Mouse (Mus musculus) kidney, embryonic 15.5 days (tissue): ENCODE data around the gene Chd3. TPM values are rescaled to one million over a fixed set of nuclear protein-coding genes. Genes with fewer than 3 reads are reported as not detected.

Experiments used
- ATAC-seq: fragments of 200-750 bp; cut with Nextera tagmentation; replicated peaks from 2 replicates; pipeline ENCODE4 v1.8.0; 2017; ENCODE audit warnings: moderate TSS enrichment; ENCODE audit not compliant: low FRiP score
- H3K27ac ChIP-seq: fragments of 300-500 bp; sonication (generic); 2 replicates; pipeline ENCODE4 v1.5.1; 2015; ENCODE audit warnings: mild to moderate bottlenecking, inconsistent platforms
- H3K27me3 ChIP-seq: fragments of 300-500 bp; sonication (generic); 2 replicates; pipeline ENCODE4 v1.6.1; 2015; ENCODE audit warnings: inconsistent platforms
- H3K36me3 ChIP-seq: fragments of 300-500 bp; sonication (generic); 2 replicates; pipeline ENCODE4 v1.6.1; 2015; ENCODE audit warnings: inconsistent platforms
- H3K4me1 ChIP-seq: fragments of 300-500 bp; sonication (generic); 2 replicates; pipeline ENCODE4 v1.6.1; 2015; ENCODE audit warnings: inconsistent platforms
- H3K4me2 ChIP-seq: fragments of 300-500 bp; sonication (generic); 2 replicates; pipeline ENCODE4 v1.6.1; 2015; ENCODE audit warnings: moderate library complexity, mild to moderate bottlenecking, inconsistent platforms
- H3K4me3 ChIP-seq: fragments of 300-500 bp; sonication (generic); replicated peaks from 2 replicates; pipeline ENCODE4 v1.5.1; 2015; ENCODE audit warnings: mild to moderate bottlenecking, inconsistent platforms
- H3K9ac ChIP-seq: fragments of 300-500 bp; sonication (generic); 2 replicates; pipeline ENCODE4 v1.6.1; 2015; ENCODE audit warnings: mild to moderate bottlenecking, inconsistent platforms
- H3K9me3 ChIP-seq: fragments of 300-500 bp; sonication (generic); replicated peaks from 2 replicates; pipeline ENCODE4 v1.6.1; 2016; ENCODE audit warnings: inconsistent platforms
- WGBS: fragments of 180-500 bp; shearing (Covaris S2); methylation state at CpG from one replicate; pipeline ENCODE4 v1.1.7; 2015; ENCODE audit warnings: mixed read lengths; 5-methylcytosine and 5-hydroxymethylcytosine counted together
- polyA plus RNA-seq: library from polyadenylated mRNA; unstranded; fragments of >200 nt; fragmentation: Nextera tagmentation; extraction: Ambion mirVana; gene quantifications from 2 replicates; pipeline ENCODE4 v1.2.1, GENCODE M21; 2015

Gene Chd3
- polyA plus RNA-seq, 1 experiment from 2014 or later = 62.8 TPM

GRCm38 (mm10) chr11:69366855-69367615 lies 2.2 kb downstream of the Chd3 start:
- peak overlapping the region; percentile 99 for H3K9ac ChIP-seq
- no peak for ATAC-seq
- no peaks in the 10 kb centered on the region for H3K27me3 ChIP-seq
- H3K4me3 ChIP-seq = peak overlapping the region; percentile 94
- peaks cover 18% of the 10 kb centered on the region for H3K36me3 ChIP-seq
- no peaks in the 10 kb centered on the region for H3K9me3 ChIP-seq
- WGBS = under 1% methylated on average over 22 of the region's 22 CpGs
- H3K4me2 ChIP-seq = peak overlapping the region; percentile 87
- peaks cover 63% of the 10 kb centered on the region for H3K4me1 ChIP-seq
- peak overlapping the region; percentile 100 for H3K27ac ChIP-seq

- H3K27ac ChIP-seq = peak overlapping the region; percentile 100
- 1% methylated on average over 26 of the region's 26 CpGs for WGBS
- peaks cover 58% of the 10 kb centered on the region for H3K4me1 ChIP-seq
- peak overlapping the region; percentile 87 for H3K4me2 ChIP-seq
- ATAC-seq = peak; percentile 83
- peaks cover 25% of the 10 kb centered on the region for H3K36me3 ChIP-seq
- no peaks in the 10 kb centered on the region for H3K9me3 ChIP-seq
- H3K4me3 ChIP-seq = peak overlapping the region; percentile 94
- H3K27me3 ChIP-seq = no peaks in the 10 kb centered on the region
- H3K9ac ChIP-seq = peak overlapping the region; percentile 99
Observed at GRCm38 (mm10) chr11:69366157-69366854, 2.9 kb downstream of the Chd3 start.

- 13% methylated on average over 6 of the region's 6 CpGs for WGBS
- no peak for ATAC-seq
- H3K4me1 ChIP-seq = peaks cover 52% of the 10 kb centered on the region
Observed at GRCm38 (mm10) chr11:69365722-69366121, 3.5 kb downstream of the Chd3 start.

GRCm38 (mm10) chr11:69364910-69365309 lies 4.3 kb downstream of the Chd3 start:
- peak; percentile 64 for ATAC-seq
- peaks cover 49% of the 10 kb centered on the region for H3K4me1 ChIP-seq
- H3K4me3 ChIP-seq = peak overlapping the region; percentile 94
- H3K9me3 ChIP-seq = no peaks in the 10 kb centered on the region
- no peaks in the 10 kb centered on the region for H3K27me3 ChIP-seq
- H3K4me2 ChIP-seq = peak overlapping the region; percentile 87
- H3K36me3 ChIP-seq = peaks cover 39% of the 10 kb centered on the region
- peak overlapping the region; percentile 100 for H3K27ac ChIP-seq
- peak overlapping the region; percentile 29; the same call in 1 of the 2 replicates for H3K9ac ChIP-seq
- 2% methylated on average over 6 of the region's 6 CpGs for WGBS

More at GRCm38 (mm10) chr11:69365722-69366121, 3.5 kb downstream of the Chd3 start:
- peak overlapping the region; percentile 94 for H3K4me3 ChIP-seq
- peak overlapping the region; percentile 87 for H3K4me2 ChIP-seq
- peak overlapping the region; percentile 45 for H3K9ac ChIP-seq
- H3K27ac ChIP-seq = peak overlapping the region; percentile 100
- peaks cover 31% of the 10 kb centered on the region for H3K36me3 ChIP-seq
- H3K27me3 ChIP-seq = no peaks in the 10 kb centered on the region
- H3K9me3 ChIP-seq = no peaks in the 10 kb centered on the region

- no peak for ATAC-seq
- WGBS = 31% methylated on average over 8 of the region's 8 CpGs
- H3K4me3 ChIP-seq = peak overlapping the region; percentile 94
Observed at GRCm38 (mm10) chr11:69364376-69364775, 4.8 kb downstream of the Chd3 start.

GRCm38 (mm10) chr11:69362479-69362878 lies 6.7 kb downstream of the Chd3 start:
- ATAC-seq = no peak
- WGBS = 72% methylated on average over 2 of the region's 2 CpGs
- peaks cover 64% of the 10 kb centered on the region for H3K36me3 ChIP-seq
- peaks cover 39% of the 10 kb centered on the region for H3K4me1 ChIP-seq
- no peak overlapping the region for H3K9ac ChIP-seq
- no peak overlapping the region for H3K4me2 ChIP-seq
- H3K27me3 ChIP-seq = no peaks in the 10 kb centered on the region
- no peaks in the 10 kb centered on the region for H3K9me3 ChIP-seq
- H3K4me3 ChIP-seq = no peak overlapping the region
- no peak overlapping the region for H3K27ac ChIP-seq

More at GRCm38 (mm10) chr11:69364376-69364775, 4.8 kb downstream of the Chd3 start:
- peaks cover 45% of the 10 kb centered on the region for H3K36me3 ChIP-seq
- H3K4me2 ChIP-seq = peak overlapping the region; percentile 87
- H3K9ac ChIP-seq = peak overlapping the region; percentile 12; the same call in 1 of the 2 replicates
- no peaks in the 10 kb centered on the region for H3K27me3 ChIP-seq
- peaks cover 46% of the 10 kb centered on the region for H3K4me1 ChIP-seq
- peak overlapping the region; percentile 100 for H3K27ac ChIP-seq
- no peaks in the 10 kb centered on the region for H3K9me3 ChIP-seq

- Histone ChIP-seq H3K36me3 (peaks cover 68% of the 10 kb centered on the region), H3K9ac (no peak overlapping the region), H3K9me3 (no peaks in the 10 kb centered on the region), H3K27me3 (no peaks in the 10 kb centered on the region), H3K4me1 (peaks cover 37% of the 10 kb centered on the region), H3K4me3 (no peak overlapping the region), H3K4me2 (no peak overlapping the region), H3K27ac (no peak overlapping the region)
- WGBS = 60% methylated on average over 7 of the region's 7 CpGs
- ATAC-seq = no peak
Observed at GRCm38 (mm10) chr11:69362021-69362420, 7.2 kb downstream of the Chd3 start.

GRCm38 (mm10) chr11:69357690-69358089 lies 11.5 kb downstream of the Chd3 start:
- Histone ChIP-seq H3K27me3 (no peaks in the 10 kb centered on the region), H3K4me2 (no peak overlapping the region), H3K9ac (no peak overlapping the region), H3K27ac (no peak overlapping the region), H3K4me1 (peaks cover 2% of the 10 kb centered on the region; the same call in 1 of the 2 replicates), H3K9me3 (no peaks in the 10 kb centered on the region), H3K4me3 (no peak overlapping the region), H3K36me3 (peaks cover 100% of the 10 kb centered on the region)
- 73% methylated on average over 12 of the region's 12 CpGs for WGBS
- ATAC-seq = no peak

- no peak overlapping the region for H3K27ac ChIP-seq
- H3K4me2 ChIP-seq = no peak overlapping the region
- peaks cover 100% of the 10 kb centered on the region for H3K36me3 ChIP-seq
- H3K27me3 ChIP-seq = no peaks in the 10 kb centered on the region
- no peaks in the 10 kb centered on the region for H3K9me3 ChIP-seq
- WGBS = 70% methylated on average over 5 of the region's 5 CpGs
- no peak for ATAC-seq
- H3K4me1 ChIP-seq = peaks cover 2% of the 10 kb centered on the region; the same call in 1 of the 2 replicates
- no peak overlapping the region for H3K4me3 ChIP-seq
- no peak overlapping the region for H3K9ac ChIP-seq
Observed at GRCm38 (mm10) chr11:69356544-69356943, 12.7 kb downstream of the Chd3 start.

- H3K27ac ChIP-seq = no peak overlapping the region
- H3K4me2 ChIP-seq = no peak overlapping the region
- H3K4me3 ChIP-seq = no peak overlapping the region
- no peak overlapping the region for H3K9ac ChIP-seq
- 86% methylated on average over 24 of the region's 26 CpGs for WGBS
- no peaks in the 10 kb centered on the region for H3K27me3 ChIP-seq
- peaks cover 1% of the 10 kb centered on the region for H3K4me1 ChIP-seq
- ATAC-seq = no peak
- peaks cover 88% of the 10 kb centered on the region for H3K36me3 ChIP-seq
- no peaks in the 10 kb centered on the region for H3K9me3 ChIP-seq
Observed at GRCm38 (mm10) chr11:69346441-69346840, 22.8 kb downstream of the Chd3 start.

GRCm38 (mm10) chr11:69340161-69341131 lies 28.8 kb downstream of the Chd3 start, which contains the start of gene Rnf227:
Gene Rnf227 (plus strand): TSS chr11:69340461.
- Histone ChIP-seq H3K27me3 (0 out of 2 replicates have a peak, but pooled peaks cover 7% of the 10 kb centered on the region), H3K4me3 (peak within 1 kb of the TSS; percentile 63), H3K27ac (peak within 1 kb of the TSS; percentile 87), H3K4me1 (peaks cover 19% of the 10 kb centered on the region), H3K4me2 (peak within 1 kb of the TSS; percentile 93), H3K36me3 (peaks cover 28% of the 10 kb centered on the region), H3K9ac (peak within 1 kb of the TSS; percentile 66), H3K9me3 (no peaks in the 10 kb centered on the region)
- WGBS = 2% methylated on average over 99 of the region's 99 CpGs
- ATAC-seq = peak; percentile 84
